Mouse (Mus musculus): Measurements from ENCODE around the gene Nfya. TPM values are rescaled to one million over a fixed set of nuclear protein-coding genes. Genes with fewer than 3 reads are reported as not detected.

The Nfya gene
- total and polyA plus RNA-seq, 3 experiments, result 22.5 to 203 (median 41.1) TPM

GRCm38 (mm10) chr17:48347287-48347686, 62.4 kb downstream of the Nfya start:
- TF ChIP-seq GATA2 (IDR thresholded peaks at IDR 0.05; ENCODE audit: borderline replicate concordance, low read depth, low read length) (no peak), GATA1 (IDR thresholded peaks at IDR 0.05; ENCODE audit: borderline replicate concordance, low read length) (no peak), POLR2AphosphoS5 (IDR thresholded peaks at IDR 0.05; ENCODE audit: insufficient replicate concordance, low read depth, low read length) (no peak), TAL1 (conservative IDR thresholded peaks at IDR 0.05; ENCODE audit: low read depth, low read length) (no peak), CTCF (IDR thresholded peaks at IDR 0.05; ENCODE audit: low read depth, low read length) (no peak)
- ATAC-seq (ENCODE audit: extremely low read depth, insufficient number of reproducible peaks, low FRiP score, poor library complexity, severe bottlenecking) (peak; percentile 22; the same call in 1 of the 2 replicates), DNase-seq (ENCODE audit: low spot score) (no peak)
- no peaks in the 10 kb centered on the region for H3K36me3 ChIP-seq (replicated peaks)
- peaks cover 24% of the 10 kb centered on the region; the same call in 1 of the 2 replicates for H3K27me3 ChIP-seq (ENCODE audit: insufficient read depth, low read length)
- H3K9me3 ChIP-seq (replicated peaks), result no peaks in the 10 kb centered on the region
- peaks cover 23% of the 10 kb centered on the region for H3K4me1 ChIP-seq (ENCODE audit: insufficient read depth, low read depth, low read length)
- H3K4me3 ChIP-seq (ENCODE audit: low read depth, low read length), result no peak overlapping the region

GRCm38 (mm10) chr17:48346834-48347233, 62.9 kb downstream of the Nfya start:
- ATAC-seq (ENCODE audit: extremely low read depth, insufficient number of reproducible peaks, low FRiP score, poor library complexity, severe bottlenecking), result no peak
- no peaks in the 10 kb centered on the region for H3K36me3 ChIP-seq (replicated peaks)
- H3K4me3 ChIP-seq (ENCODE audit: low read depth, low read length), result no peak overlapping the region

GRCm38 (mm10) chr17:48346231-48346630, 63.5 kb downstream of the Nfya start, which contains the start of gene Trem2:
Trem2 (plus strand) TSS chr17:48346401.
- no peak for ATAC-seq (ENCODE audit: extremely low read depth, insufficient number of reproducible peaks, low FRiP score, poor library complexity, severe bottlenecking)
- H3K4me3 ChIP-seq (ENCODE audit: low read depth, low read length), result no peak within 1 kb of the TSS
- no peak for TF ChIP-seq TAL1 (conservative IDR thresholded peaks at IDR 0.05; ENCODE audit: low read depth, low read length)
- TF ChIP-seq POLR2AphosphoS5 (IDR thresholded peaks at IDR 0.05; ENCODE audit: insufficient replicate concordance, low read depth, low read length), result no peak
- TF ChIP-seq GATA1 (IDR thresholded peaks at IDR 0.05; ENCODE audit: borderline replicate concordance, low read length), result no peak
- TF ChIP-seq CTCF (IDR thresholded peaks at IDR 0.05; ENCODE audit: low read depth, low read length), result no peak
- no peak for TF ChIP-seq GATA2 (IDR thresholded peaks at IDR 0.05; ENCODE audit: borderline replicate concordance, low read depth, low read length)

More at GRCm38 (mm10) chr17:48346834-48347233, 62.9 kb downstream of the Nfya start:
- H3K27me3 ChIP-seq (ENCODE audit: insufficient read depth, low read length), result peaks cover 20% of the 10 kb centered on the region; the same call in 1 of the 2 replicates
- peaks cover 27% of the 10 kb centered on the region for H3K4me1 ChIP-seq (ENCODE audit: insufficient read depth, low read depth, low read length)
- H3K9me3 ChIP-seq (replicated peaks), result no peaks in the 10 kb centered on the region
- TF ChIP-seq GATA2 (IDR thresholded peaks at IDR 0.05; ENCODE audit: borderline replicate concordance, low read depth, low read length) (no peak), TAL1 (conservative IDR thresholded peaks at IDR 0.05; ENCODE audit: low read depth, low read length) (no peak), GATA1 (IDR thresholded peaks at IDR 0.05; ENCODE audit: borderline replicate concordance, low read length) (no peak), CTCF (IDR thresholded peaks at IDR 0.05; ENCODE audit: low read depth, low read length) (no peak), POLR2AphosphoS5 (IDR thresholded peaks at IDR 0.05; ENCODE audit: insufficient replicate concordance, low read depth, low read length) (no peak)
- no peak for DNase-seq (ENCODE audit: low spot score)

DNA sequence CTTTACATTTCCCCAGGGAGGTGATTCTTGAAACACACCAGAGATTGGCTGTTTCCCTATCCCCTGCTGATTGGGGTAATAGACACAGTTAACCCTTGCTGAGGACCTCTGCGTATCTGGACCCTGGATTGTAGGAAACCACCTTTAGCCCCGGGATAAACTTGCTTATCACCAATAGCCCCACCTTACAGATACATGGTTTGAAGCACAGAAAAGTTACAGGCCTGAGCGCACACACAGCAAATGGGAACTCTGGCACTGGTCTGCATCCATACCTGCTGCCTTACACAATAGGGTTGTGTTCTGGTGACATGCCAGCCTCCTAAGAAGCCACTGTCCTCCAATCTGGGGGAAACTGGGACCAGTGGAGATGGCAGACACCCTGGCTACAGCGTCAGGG, 63.9 kb downstream of the Nfya start:
- Histone ChIP-seq H3K4me1 (ENCODE audit: insufficient read depth, low read depth, low read length) (peaks cover 37% of the 10 kb centered on the region), H3K27me3 (ENCODE audit: insufficient read depth, low read length) (peaks cover 15% of the 10 kb centered on the region; the same call in 1 of the 2 replicates), H3K9me3 (replicated peaks) (no peaks in the 10 kb centered on the region), H3K36me3 (replicated peaks) (no peaks in the 10 kb centered on the region), H3K4me3 (ENCODE audit: low read depth, low read length) (no peak overlapping the region)
- DNase-seq (ENCODE audit: low spot score) (no peak), ATAC-seq (ENCODE audit: extremely low read depth, insufficient number of reproducible peaks, low FRiP score, poor library complexity, severe bottlenecking) (no peak)
- TF ChIP-seq GATA1 (IDR thresholded peaks at IDR 0.05; ENCODE audit: borderline replicate concordance, low read length) (no peak), TAL1 (conservative IDR thresholded peaks at IDR 0.05; ENCODE audit: low read depth, low read length) (no peak), GATA2 (IDR thresholded peaks at IDR 0.05; ENCODE audit: borderline replicate concordance, low read depth, low read length) (no peak), POLR2AphosphoS5 (IDR thresholded peaks at IDR 0.05; ENCODE audit: insufficient replicate concordance, low read depth, low read length) (no peak), CTCF (IDR thresholded peaks at IDR 0.05; ENCODE audit: low read depth, low read length) (no peak)

More at GRCm38 (mm10) chr17:48346231-48346630, 63.5 kb downstream of the Nfya start, which contains the start of gene Trem2:
- no peak for DNase-seq (ENCODE audit: low spot score)
- H3K36me3 ChIP-seq (replicated peaks), result no peaks in the 10 kb centered on the region
- peaks cover 33% of the 10 kb centered on the region for H3K4me1 ChIP-seq (ENCODE audit: insufficient read depth, low read depth, low read length)
- no peaks in the 10 kb centered on the region for H3K9me3 ChIP-seq (replicated peaks)
- peaks cover 15% of the 10 kb centered on the region; the same call in 1 of the 2 replicates for H3K27me3 ChIP-seq (ENCODE audit: insufficient read depth, low read length)

- Histone ChIP-seq H3K27me3 (ENCODE audit: insufficient read depth, low read length) (0 out of 2 replicates have a peak, but pooled peaks cover 9% of the 10 kb centered on the region), H3K4me1 (ENCODE audit: insufficient read depth, low read depth, low read length) (peaks cover 38% of the 10 kb centered on the region), H3K36me3 (replicated peaks) (no peaks in the 10 kb centered on the region), H3K4me3 (ENCODE audit: low read depth, low read length) (no peak overlapping the region), H3K9me3 (replicated peaks) (no peaks in the 10 kb centered on the region)
- no peak for ATAC-seq (ENCODE audit: extremely low read depth, insufficient number of reproducible peaks, low FRiP score, poor library complexity, severe bottlenecking)
- TF ChIP-seq GATA1 (IDR thresholded peaks at IDR 0.05; ENCODE audit: borderline replicate concordance, low read length), result no peak
- DNase-seq (ENCODE audit: low spot score), result no peak
Measured at GRCm38 (mm10) chr17:48343065-48343464, 66.6 kb downstream of the Nfya start.

GRCm38 (mm10) chr17:48341947-48342346, 67.8 kb downstream of the Nfya start:
- no peak overlapping the region; the same call in 1 of the 2 replicates for H3K4me3 ChIP-seq (ENCODE audit: low read depth, low read length)

More at GRCm38 (mm10) chr17:48341947-48342346, 67.8 kb downstream of the Nfya start:
- ATAC-seq (ENCODE audit: extremely low read depth, insufficient number of reproducible peaks, low FRiP score, poor library complexity, severe bottlenecking), result peak; percentile 93
- Histone ChIP-seq H3K27me3 (ENCODE audit: insufficient read depth, low read length) (0 out of 2 replicates have a peak, but pooled peaks cover 6% of the 10 kb centered on the region), H3K36me3 (replicated peaks) (no peaks in the 10 kb centered on the region), H3K4me1 (ENCODE audit: insufficient read depth, low read depth, low read length) (peaks cover 42% of the 10 kb centered on the region), H3K9me3 (replicated peaks) (no peaks in the 10 kb centered on the region)
- TF ChIP-seq GATA1 (IDR thresholded peaks at IDR 0.05; ENCODE audit: borderline replicate concordance, low read length), result no peak
- TF ChIP-seq CTCF (IDR thresholded peaks at IDR 0.05; ENCODE audit: low read depth, low read length), result no peak
- no peak for TF ChIP-seq TAL1 (conservative IDR thresholded peaks at IDR 0.05; ENCODE audit: low read depth, low read length)
- TF ChIP-seq GATA2 (IDR thresholded peaks at IDR 0.05; ENCODE audit: borderline replicate concordance, low read depth, low read length), result no peak
- DNase-seq (ENCODE audit: low spot score), result peak; percentile 31

Measured in G1E (cell line).